Mouse (Mus musculus): Measurements from ENCODE around the gene Cstf3.

Gene Cstf3

DNA sequence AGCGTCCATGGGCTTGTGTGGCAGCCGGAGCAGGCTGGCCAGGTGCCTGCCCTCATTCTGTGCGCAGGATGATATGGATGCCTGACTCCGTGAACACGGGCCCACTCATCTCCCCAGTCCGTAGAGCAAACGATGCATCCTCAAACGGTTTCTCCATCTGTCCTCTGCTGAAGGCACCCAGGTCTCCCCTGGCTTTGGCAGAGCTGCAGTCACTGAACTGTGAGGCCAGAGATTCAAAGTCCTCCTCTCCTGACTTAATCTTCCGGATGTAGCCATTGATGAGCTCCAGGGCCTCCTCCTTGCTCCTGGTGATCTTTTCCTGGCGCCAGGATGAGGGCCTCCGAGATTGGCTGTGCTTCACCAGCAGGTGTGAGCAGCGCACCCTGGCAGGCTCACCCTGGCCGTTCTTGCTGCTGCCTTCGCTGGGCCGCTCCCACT is 124.0 kb downstream of the Cstf3 start:
- no peak for DNase-seq

Data from spleen, adult 18-20 months (tissue).